Mouse (Mus musculus): ENCODE measurements around the gene Gm3776. TPM values are rescaled to one million over a fixed set of nuclear protein-coding genes. Genes with fewer than 3 reads are reported as not detected.

Gene Gm3776
- polyA plus RNA-seq, 2 experiments: not detected

- Histone ChIP-seq H3K9ac (replicated peaks) (no peak overlapping the region), H3K4me1 (replicated peaks; ENCODE audit: control insufficient read depth in 2 of 2, insufficient read depth in 2 of 2, low read length in 1 of 2) (peaks cover 0 to 6% of the 10 kb centered on the region in 2 experiments; a peak in 2 of 4 replicates), H3K27me3 (ENCODE audit: control insufficient read depth, insufficient read depth, low read length) (no peaks in the 10 kb centered on the region), H3K27ac (no peak overlapping the region), H3K4me3 (ENCODE audit: insufficient read depth in 1 of 2, low read depth in 2 of 2, low read length in 2 of 2) (no peak overlapping the region), H3K9me3 (ENCODE audit: control insufficient read depth, low read length) (no peaks in the 10 kb centered on the region), H3K36me3 (replicated peaks; ENCODE audit: control insufficient read depth, insufficient read depth, low read depth) (no peaks in the 10 kb centered on the region), H3K4me2 (ENCODE audit: low read depth) (no peak overlapping the region)
- 35% methylated on average over 7 of the region's 7 CpGs for WGBS (ENCODE audit: insufficient replicate concordance)
- no peak for ATAC-seq (ENCODE audit: insufficient read depth)
- DNase-seq (ENCODE audit: low read depth in 3 of 3, low spot score in 3 of 3): no peak
- TF ChIP-seq EP300 (IDR thresholded peaks at IDR 0.05; ENCODE audit: low read depth) (no peak), CTCF (IDR thresholded peaks at IDR 0.05; ENCODE audit: low read depth) (no peak)
Observed at GRCm38 (mm10) chr9:78212341-78213049, 44.4 kb upstream of the Gm3776 start.

- DNase-seq (ENCODE audit: low read depth in 3 of 3, low spot score in 3 of 3) (no peak), ATAC-seq (ENCODE audit: insufficient read depth) (no peak)
- Histone ChIP-seq H3K9ac (replicated peaks) (no peak overlapping the region), H3K27me3 (ENCODE audit: control insufficient read depth, insufficient read depth, low read length) (no peaks in the 10 kb centered on the region), H3K9me3 (ENCODE audit: control insufficient read depth, low read length) (no peaks in the 10 kb centered on the region), H3K4me2 (ENCODE audit: low read depth) (no peak overlapping the region), H3K4me1 (replicated peaks; ENCODE audit: control insufficient read depth in 2 of 2, insufficient read depth in 2 of 2, low read length in 1 of 2) (peaks cover 0 to 6% of the 10 kb centered on the region in 2 experiments; a peak in 2 of 4 replicates), H3K27ac (no peak overlapping the region), H3K36me3 (replicated peaks; ENCODE audit: control insufficient read depth, insufficient read depth, low read depth) (no peaks in the 10 kb centered on the region), H3K4me3 (ENCODE audit: insufficient read depth in 1 of 2, low read depth in 2 of 2, low read length in 2 of 2) (no peak overlapping the region)
- TF ChIP-seq CTCF (IDR thresholded peaks at IDR 0.05; ENCODE audit: low read depth) (no peak), EP300 (IDR thresholded peaks at IDR 0.05; ENCODE audit: low read depth) (no peak)
- WGBS (ENCODE audit: insufficient replicate concordance): 49% methylated on average over 4 of the region's 4 CpGs
Observed at GRCm38 (mm10) chr9:78217074-78217473, 39.9 kb upstream of the Gm3776 start.

GRCm38 (mm10) chr9:78222616-78223015 lies 34.3 kb upstream of the Gm3776 start:
- WGBS (ENCODE audit: insufficient replicate concordance): 46% methylated on average over 8 of the region's 8 CpGs
- H3K9me3 ChIP-seq (ENCODE audit: control insufficient read depth, low read length): no peaks in the 10 kb centered on the region
- no peaks in the 10 kb centered on the region for H3K27me3 ChIP-seq (ENCODE audit: control insufficient read depth, insufficient read depth, low read length)
- no peak overlapping the region for H3K4me2 ChIP-seq (ENCODE audit: low read depth)
- no peak for DNase-seq (ENCODE audit: low read depth in 3 of 3, low spot score in 3 of 3)
- ATAC-seq (ENCODE audit: insufficient read depth): no peak
- H3K27ac ChIP-seq: no peak overlapping the region
- TF ChIP-seq CTCF (IDR thresholded peaks at IDR 0.05; ENCODE audit: low read depth) (no peak), EP300 (IDR thresholded peaks at IDR 0.05; ENCODE audit: low read depth) (no peak)
- H3K9ac ChIP-seq (replicated peaks): no peak overlapping the region
- H3K36me3 ChIP-seq (replicated peaks; ENCODE audit: control insufficient read depth, insufficient read depth, low read depth): no peaks in the 10 kb centered on the region
- H3K4me1 ChIP-seq (replicated peaks; ENCODE audit: control insufficient read depth in 2 of 2, insufficient read depth in 2 of 2, low read length in 1 of 2): 0 out of 4 replicates have a peak, but pooled peaks cover 0 to 2% of the 10 kb centered on the region in 2 experiments
- no peak overlapping the region for H3K4me3 ChIP-seq (ENCODE audit: insufficient read depth in 1 of 2, low read depth in 2 of 2, low read length in 2 of 2)

- ATAC-seq (ENCODE audit: insufficient read depth) (no peak), DNase-seq (ENCODE audit: low read depth in 3 of 3, low spot score in 3 of 3) (no peak)
- H3K36me3 ChIP-seq (replicated peaks; ENCODE audit: control insufficient read depth, insufficient read depth, low read depth): no peaks in the 10 kb centered on the region
- no peak overlapping the region for H3K9ac ChIP-seq (replicated peaks)
- H3K4me2 ChIP-seq (ENCODE audit: low read depth): no peak overlapping the region
- no peaks in the 10 kb centered on the region for H3K9me3 ChIP-seq (ENCODE audit: control insufficient read depth, low read length)
- 64% methylated on average over 10 of the region's 10 CpGs for WGBS (ENCODE audit: insufficient replicate concordance)
- H3K27me3 ChIP-seq (ENCODE audit: control insufficient read depth, insufficient read depth, low read length): no peaks in the 10 kb centered on the region
- no peak overlapping the region for H3K27ac ChIP-seq
- 0 out of 4 replicates have a peak, but pooled peaks cover 0 to 2% of the 10 kb centered on the region in 2 experiments for H3K4me1 ChIP-seq (replicated peaks; ENCODE audit: control insufficient read depth in 2 of 2, insufficient read depth in 2 of 2, low read length in 1 of 2)
- no peak for TF ChIP-seq EP300 (IDR thresholded peaks at IDR 0.05; ENCODE audit: low read depth)
- no peak for TF ChIP-seq CTCF (IDR thresholded peaks at IDR 0.05; ENCODE audit: low read depth)
- H3K4me3 ChIP-seq (ENCODE audit: insufficient read depth in 1 of 2, low read depth in 2 of 2, low read length in 2 of 2): no peak overlapping the region
Observed at GRCm38 (mm10) chr9:78223221-78223902, 33.6 kb upstream of the Gm3776 start.

GRCm38 (mm10) chr9:78224418-78224817 lies 32.5 kb upstream of the Gm3776 start:
- ATAC-seq (ENCODE audit: insufficient read depth) (no peak), DNase-seq (ENCODE audit: low read depth in 3 of 3, low spot score in 3 of 3) (no peak)
- no peak for TF ChIP-seq CTCF (IDR thresholded peaks at IDR 0.05; ENCODE audit: low read depth)
- no peak for TF ChIP-seq EP300 (IDR thresholded peaks at IDR 0.05; ENCODE audit: low read depth)
- H3K36me3 ChIP-seq (replicated peaks; ENCODE audit: control insufficient read depth, insufficient read depth, low read depth): no peaks in the 10 kb centered on the region
- H3K27ac ChIP-seq: no peak overlapping the region
- no peaks in the 10 kb centered on the region for H3K27me3 ChIP-seq (ENCODE audit: control insufficient read depth, insufficient read depth, low read length)
- WGBS (ENCODE audit: insufficient replicate concordance): 72% methylated on average over 2 of the region's 2 CpGs
- no peak overlapping the region for H3K4me2 ChIP-seq (ENCODE audit: low read depth)
- H3K4me1 ChIP-seq (replicated peaks; ENCODE audit: control insufficient read depth in 2 of 2, insufficient read depth in 2 of 2, low read length in 1 of 2): 0 out of 4 replicates have a peak, but pooled peaks cover 0 to 2% of the 10 kb centered on the region in 2 experiments
- no peaks in the 10 kb centered on the region for H3K9me3 ChIP-seq (ENCODE audit: control insufficient read depth, low read length)
- H3K9ac ChIP-seq (replicated peaks): no peak overlapping the region
- H3K4me3 ChIP-seq (ENCODE audit: insufficient read depth in 1 of 2, low read depth in 2 of 2, low read length in 2 of 2): no peak overlapping the region
